Mouse (Mus musculus) myocyte (in vitro differentiated cells): ENCODE measurements around the gene Muc20.

Experiments used
- CEBPB ChIP-seq: IDR thresholded peaks from 2 replicates; pipeline ENCODE4 v1.6.1; 2011; ENCODE audit warnings: mild to moderate bottlenecking, moderate library complexity; ENCODE audit not compliant: poor library complexity, insufficient read depth, severe bottlenecking
- E2F4 ChIP-seq: IDR thresholded peaks from one replicate; pipeline ENCODE4 v1.6.1; 2011; ENCODE audit warnings: mild to moderate bottlenecking, control low read depth, moderate library complexity; ENCODE audit not compliant: insufficient read depth
- MAX ChIP-seq: IDR thresholded peaks from one replicate; pipeline ENCODE4 v1.6.1; 2011; ENCODE audit warnings: low read depth, mild to moderate bottlenecking, control low read depth
- MYOD1 ChIP-seq, 3 experiments: IDR thresholded peaks; one replicate each; pipeline ENCODE4 v1.6.1; 2011; ENCODE audit warnings: control low read depth in 2 of 3, low read depth in 2 of 3, mild to moderate bottlenecking in 2 of 3, moderate library complexity in 1 of 3; ENCODE audit not compliant: insufficient read length in 2 of 3, control insufficient read depth in 1 of 3
- MYOG ChIP-seq, 3 experiments: IDR thresholded peaks; one replicate each; pipeline ENCODE4 v1.6.1; 2011; ENCODE audit warnings: control low read depth in 2 of 3, low read depth in 2 of 3, mild to moderate bottlenecking in 2 of 3; ENCODE audit not compliant: insufficient read length in 2 of 3, control insufficient read depth in 1 of 3, insufficient read depth in 1 of 3
- POLR2A ChIP-seq: IDR thresholded peaks from one replicate; pipeline ENCODE4 v1.6.1; 2011; ENCODE audit warnings: low read depth, mild to moderate bottlenecking, control low read depth, moderate library complexity; ENCODE audit not compliant: insufficient read length
- POLR2AphosphoS2 ChIP-seq: IDR thresholded peaks from one replicate; pipeline ENCODE4 v1.6.1; 2011; ENCODE audit warnings: low read depth, control low read depth; ENCODE audit not compliant: insufficient read length
- REST ChIP-seq: IDR thresholded peaks from one replicate; pipeline ENCODE4 v1.6.1; 2011; ENCODE audit warnings: mild to moderate bottlenecking, control low read depth, moderate library complexity; ENCODE audit not compliant: insufficient read depth, insufficient read length
- SRF ChIP-seq: IDR thresholded peaks from one replicate; pipeline ENCODE4 v1.6.1; 2011; ENCODE audit warnings: low read depth; ENCODE audit not compliant: control insufficient read depth, insufficient read length
- USF1 ChIP-seq: IDR thresholded peaks from one replicate; pipeline ENCODE4 v1.6.1; 2011; ENCODE audit warnings: low read depth, mild to moderate bottlenecking, control low read depth, moderate library complexity

DNA sequence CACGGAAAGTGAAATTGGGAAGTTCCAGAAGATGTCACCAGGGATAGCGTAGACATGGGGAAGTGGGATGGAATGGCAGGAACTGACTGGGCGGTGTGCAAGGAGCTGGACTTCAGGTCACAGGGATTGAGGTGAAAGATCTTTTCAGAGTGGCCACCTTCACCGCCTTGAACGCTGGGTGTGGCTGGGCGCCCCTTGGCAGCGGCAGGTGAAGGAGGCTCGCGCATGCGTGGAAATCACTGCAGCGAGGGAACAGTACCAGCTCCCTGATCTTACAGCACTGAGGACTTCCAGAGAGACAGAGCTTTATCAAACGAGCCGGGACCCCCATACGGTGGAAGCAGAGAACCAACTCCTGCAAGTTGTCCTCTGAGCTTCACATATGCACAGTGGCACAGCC lies 17.3 kb upstream of the Muc20 start:
- TF ChIP-seq E2F4 (no peak), USF1 (no peak), POLR2A (no peak), MAX (no peak), POLR2AphosphoS2 (no peak), CEBPB (no peak), MYOD1 (IDR thresholded peaks at IDR 0.05; ENCODE audit: control insufficient read depth in 1 of 3, insufficient read length in 2 of 3, low read depth in 2 of 3) (no peak), REST (no peak), SRF (no peak), MYOG (IDR thresholded peaks at IDR 0.05; ENCODE audit: control insufficient read depth in 1 of 3, insufficient read depth in 1 of 3, insufficient read length in 2 of 3, low read depth in 2 of 3) (no peak)
